Mouse (Mus musculus) forebrain, embryonic 10.5 days (tissue): ENCODE data around the gene Lrp5. TPM values are rescaled to one million over a fixed set of nuclear protein-coding genes. Genes with fewer than 3 reads are reported as not detected.

ENCODE experiments used
- polyA plus RNA-seq: library from polyadenylated mRNA; unstranded; fragments of >200 nt; fragmentation: Nextera tagmentation; extraction: Ambion mirVana; gene quantifications from 2 replicates; pipeline ENCODE4 v1.2.1, GENCODE M21; 2016

Gene Lrp5
- polyA plus RNA-seq, 1 experiment from 2014 or later, result 3.6 TPM

Other genes with a start within 250 kb of the Lrp5 start
- gene Ppp6r3, start 110.8 kb downstream of the Lrp5 start, polyA plus RNA-seq, result 72.3 and 75.3 TPM in 2 replicates
- gene 1810055G02Rik, start 21.7 kb upstream of the Lrp5 start, polyA plus RNA-seq, result 44.9 and 47.7 TPM in 2 replicates
- gene Kmt5b, start 80.9 kb upstream of the Lrp5 start, polyA plus RNA-seq, result 29.2 and 29.3 TPM in 2 replicates
- gene Chka, start 165.2 kb upstream of the Lrp5 start, polyA plus RNA-seq, result 52.3 and 54.3 TPM in 2 replicates
- gene Tcirg1, start 220.6 kb upstream of the Lrp5 start, polyA plus RNA-seq, result 17.2 and 17.9 TPM in 2 replicates
- 226 and 228 TPM in 2 replicates for gene Ndufs8, start 226.2 kb upstream of the Lrp5 start, polyA plus RNA-seq
- gene Aldh3b1, start 243.2 kb upstream of the Lrp5 start, polyA plus RNA-seq, result 0.36 and 0.58 TPM in 2 replicates
- gene Unc93b1, start 248.6 kb upstream of the Lrp5 start, polyA plus RNA-seq, result 4.6 and 4.9 TPM in 2 replicates